Mouse (Mus musculus) spleen, adult 2 months (tissue): Measurements from ENCODE around the gene Foxa2.

Source experiments
- CTCF ChIP-seq: fragments of 200-500 bp; IDR thresholded peaks from 2 replicates; pipeline ENCODE4 v1.5.1; 2011; ENCODE audit warnings: mild to moderate bottlenecking, inconsistent platforms; ENCODE audit not compliant: insufficient read depth, insufficient read length, insufficient replicate concordance; ENCODE audit errors: extremely low read depth
- POLR2A ChIP-seq: fragments of 200-500 bp; IDR thresholded peaks from 2 replicates; pipeline ENCODE4 v1.6.1; 2011; ENCODE audit warnings: low read depth, low read length, inconsistent platforms

DNA sequence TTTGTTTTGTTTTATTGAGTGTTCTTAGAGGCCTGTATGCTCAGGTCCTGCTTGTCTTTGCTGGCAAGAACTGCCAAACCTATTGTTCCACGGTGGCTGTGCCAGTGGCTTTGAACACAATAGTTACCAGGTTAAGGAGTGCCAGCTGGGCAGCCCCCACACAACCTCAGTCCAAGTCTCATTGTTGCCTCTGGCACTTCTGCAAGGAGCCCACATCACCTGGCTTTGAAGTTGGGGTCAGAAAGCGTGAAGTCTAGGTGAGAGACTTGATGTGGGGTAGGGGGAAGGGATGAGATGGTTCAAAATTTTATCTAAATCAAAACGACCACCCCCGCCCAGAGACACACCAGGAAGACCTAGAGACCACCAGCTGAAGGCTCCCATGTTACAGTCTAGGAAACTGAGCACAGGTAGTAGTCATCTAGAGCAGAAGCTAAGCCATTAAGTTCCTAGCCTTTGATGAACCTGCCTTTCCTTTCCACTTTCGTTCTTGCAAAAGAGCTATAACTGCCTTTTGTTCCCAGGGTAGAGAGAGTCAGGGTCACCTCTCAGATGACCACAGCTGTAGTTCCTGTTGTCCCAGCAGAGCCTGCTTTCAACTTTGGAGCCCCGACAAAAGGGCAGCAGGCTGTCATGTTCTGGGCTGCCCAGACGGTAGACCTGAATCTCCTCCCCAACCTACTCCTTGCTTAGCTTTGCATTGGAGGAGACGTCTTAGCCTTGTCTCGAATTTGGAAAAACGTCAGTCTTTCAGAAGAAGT, 48.4 kb downstream of the Foxa2 start:
- TF ChIP-seq CTCF: no peak
- TF ChIP-seq POLR2A: no peak
